Comparison of ENCODE assay signal across 9 mouse cellular contexts in genomic region chr2:92423156-92423555, GRCm38 (mm10). TPM values are rescaled to one million over a fixed set of nuclear protein-coding genes. Genes with fewer than 3 reads are reported as not detected.
DNase-seq lines count a peak whose midpoint lies in the region; ATAC-seq and TF ChIP-seq lines count a peak whose summit lies in the region.
"Had no signal": no experiment of that assay in that cellular context is flagged by ENCODE, and none has a peak within 500 bp of the region (broad histone marks: within the 10 kb centered on the region; RNA-seq: fewer than 3 reads in every experiment).

No protein-coding gene starts in this region.

- no peak overlapping the region for H3K4me2 ChIP-seq in heart, embryonic 16.5 days (ENCODE audit: low read depth, low read length)
- no peak overlapping the region for H3K4me2 ChIP-seq in midbrain, embryonic 11.5 days
- H3K4me2 ChIP-seq in forebrain, postnatal 0 days (ENCODE audit: low read depth), result no peak overlapping the region
- H3K4me2 ChIP-seq: intestine, embryonic 15.5 days; liver, embryonic 12.5 days had no signal

- no peak overlapping the region for H3K4me3 ChIP-seq in heart, embryonic 16.5 days (ENCODE audit: low read length)
- no peak overlapping the region for H3K4me3 ChIP-seq in midbrain, embryonic 10.5 days
- H3K4me3 ChIP-seq in midbrain, embryonic 11.5 days (ENCODE audit: low read depth, low read length), result no peak overlapping the region
- no peak overlapping the region for H3K4me3 ChIP-seq in forebrain, postnatal 0 days (ENCODE audit: low read depth, low read length)
- no peak overlapping the region for H3K4me3 ChIP-seq in small intestine, adult 2 months (ENCODE audit: low read depth, low read length)
- H3K4me3 ChIP-seq: intestine, embryonic 15.5 days; liver, embryonic 12.5 days had no signal

- WGBS in heart, embryonic 16.5 days, result 83% methylated on average over 9 of the region's 9 CpGs
- WGBS in midbrain, embryonic 10.5 days, result 90% methylated on average over 9 of the region's 9 CpGs
- 91% methylated on average over 9 of the region's 9 CpGs for WGBS in midbrain, embryonic 11.5 days
- WGBS in forebrain, postnatal 0 days, result 88% methylated on average over 9 of the region's 9 CpGs
- WGBS in small intestine, adult 2 months, result 94% methylated on average over 9 of the region's 9 CpGs

- H3K36me3 ChIP-seq in heart, embryonic 16.5 days (ENCODE audit: control insufficient read depth, insufficient read depth), result peaks cover 38% of the 10 kb centered on the region
- peaks cover 81% of the 10 kb centered on the region for H3K36me3 ChIP-seq in midbrain, embryonic 10.5 days
- H3K36me3 ChIP-seq in midbrain, embryonic 11.5 days (ENCODE audit: control insufficient read depth, insufficient read depth, low read length), result peaks cover 4% of the 10 kb centered on the region; the same call in 1 of the 2 replicates
- H3K36me3 ChIP-seq in forebrain, postnatal 0 days (ENCODE audit: insufficient read depth), result peaks cover 66% of the 10 kb centered on the region
- peaks cover 42% of the 10 kb centered on the region for H3K36me3 ChIP-seq in small intestine, adult 2 months (ENCODE audit: control insufficient read depth, insufficient read depth, low read length)

- H3K9me3 ChIP-seq in heart, embryonic 16.5 days (replicated peaks; ENCODE audit: control insufficient read depth, low read length), result no peaks in the 10 kb centered on the region
- no peaks in the 10 kb centered on the region for H3K9me3 ChIP-seq in midbrain, embryonic 10.5 days (replicated peaks)
- no peaks in the 10 kb centered on the region for H3K9me3 ChIP-seq in midbrain, embryonic 11.5 days (ENCODE audit: control insufficient read depth, low read length)
- no peaks in the 10 kb centered on the region for H3K9me3 ChIP-seq in forebrain, postnatal 0 days (ENCODE audit: low read length)
- H3K9me3 ChIP-seq: intestine, embryonic 15.5 days; liver, embryonic 12.5 days had no signal

- no peaks in the 10 kb centered on the region for H3K27me3 ChIP-seq in heart, embryonic 16.5 days (ENCODE audit: control insufficient read depth, insufficient read depth, low read length)
- no peaks in the 10 kb centered on the region for H3K27me3 ChIP-seq in midbrain, embryonic 10.5 days (ENCODE audit: low read depth, poor library complexity, severe bottlenecking)
- no peaks in the 10 kb centered on the region for H3K27me3 ChIP-seq in midbrain, embryonic 11.5 days (ENCODE audit: control insufficient read depth, insufficient read depth, low read length)
- H3K27me3 ChIP-seq in forebrain, postnatal 0 days (ENCODE audit: insufficient read depth, low read length), result no peaks in the 10 kb centered on the region
- H3K27me3 ChIP-seq in small intestine, adult 2 months (ENCODE audit: control insufficient read depth, insufficient read depth, low read length), result no peaks in the 10 kb centered on the region
- H3K27me3 ChIP-seq: intestine, embryonic 15.5 days; liver, embryonic 12.5 days had no signal

- H3K4me1 ChIP-seq in heart, embryonic 16.5 days (ENCODE audit: control insufficient read depth, insufficient read depth, low read length), result peaks cover 49% of the 10 kb centered on the region
- H3K4me1 ChIP-seq in midbrain, embryonic 10.5 days, result peaks cover 57% of the 10 kb centered on the region
- H3K4me1 ChIP-seq in midbrain, embryonic 11.5 days (ENCODE audit: control insufficient read depth, insufficient read depth, low read length), result peaks cover 34% of the 10 kb centered on the region
- peaks cover 9% of the 10 kb centered on the region; the same call in 1 of the 2 replicates for H3K4me1 ChIP-seq in forebrain, postnatal 0 days (ENCODE audit: insufficient read depth)
- peaks cover 13% of the 10 kb centered on the region for H3K4me1 ChIP-seq in small intestine, adult 2 months (ENCODE audit: control insufficient read depth, insufficient read depth, insufficient read length, low read length)

- no peak for TF ChIP-seq POLR2A in small intestine, adult 2 months (IDR thresholded peaks at IDR 0.05; ENCODE audit: low read depth, low read length)

- ATAC-seq in heart, embryonic 16.5 days (replicated peaks; ENCODE audit: extremely low read depth, insufficient read depth, low FRiP score), result no peak
- no peak for ATAC-seq in midbrain, embryonic 11.5 days (ENCODE audit: low FRiP score)
- ATAC-seq in forebrain, postnatal 0 days, result no peak

- no peak for DNase-seq in heart, postnatal 4 days
- no peak for DNase-seq in midbrain, embryonic 10.5 days (ENCODE audit: low spot score)
- no peak for DNase-seq in midbrain, embryonic 11.5 days (ENCODE audit: low spot score, missing footprints)
- no peak for DNase-seq in forebrain, postnatal 0 days
- DNase-seq in thymus, postnatal 25 days, result no peak

- no peak for TF ChIP-seq CTCF in forebrain, postnatal 0 days (IDR thresholded peaks at IDR 0.05; ENCODE audit: low read depth)
- TF ChIP-seq CTCF in small intestine, adult 2 months (IDR thresholded peaks at IDR 0.05; ENCODE audit: extremely low read depth, insufficient read length, insufficient replicate concordance, low read depth, low read length), result no peak

- H3K9ac ChIP-seq in heart, embryonic 16.5 days (ENCODE audit: low read length), result peak overlapping the region; percentile 57
- H3K9ac ChIP-seq in midbrain, embryonic 11.5 days (ENCODE audit: low read length), result no peak overlapping the region
- H3K9ac ChIP-seq in forebrain, postnatal 0 days, result no peak overlapping the region
- H3K9ac ChIP-seq: intestine, embryonic 15.5 days; liver, embryonic 12.5 days had no signal

- H3K27ac ChIP-seq in heart, embryonic 16.5 days (ENCODE audit: low read length), result peak overlapping the region; percentile 91
- H3K27ac ChIP-seq in midbrain, embryonic 10.5 days (replicated peaks), result peak overlapping the region; percentile 92
- H3K27ac ChIP-seq in midbrain, embryonic 11.5 days (ENCODE audit: low read depth, low read length), result no peak overlapping the region; the same call in 1 of the 2 replicates
- peak overlapping the region; percentile 77; the same call in 1 of the 2 replicates for H3K27ac ChIP-seq in forebrain, postnatal 0 days (ENCODE audit: low read depth, low read length)
- H3K27ac ChIP-seq in small intestine, adult 2 months (ENCODE audit: insufficient read depth, low read depth, low read length), result peak overlapping the region; percentile 40; the same call in 1 of the 2 replicates
- H3K27ac ChIP-seq: intestine, embryonic 15.5 days; liver, embryonic 12.5 days had no signal

RNA-seq across cellular contexts. Expression of gene Cry2, which starts 10.7 kb away (rescaled TPM):
- 18.4 and 18.6 TPM in 2 replicates for polyA plus RNA-seq in heart, embryonic 16.5 days (2015; fragmentation: Nextera tagmentation; extraction: Ambion mirVana)
- 10 to 100 TPM; 28.5 TPM for total RNA-seq in heart, postnatal 4 days (2021)
- 32.8 and 36.2 TPM in 2 replicates for polyA plus RNA-seq in midbrain, embryonic 10.5 days (2016; fragmentation: Nextera tagmentation; extraction: Ambion mirVana)
- polyA plus RNA-seq in midbrain, embryonic 11.5 days (2014; fragmentation: Nextera tagmentation; extraction: Ambion mirVana), result 20.5 and 21.9 TPM in 2 replicates
- 26.5 and 36.7 TPM in 2 replicates for total RNA-seq in forebrain, postnatal 0 days (2014; rRNA removed)
- 28.5 and 43.2 TPM in 2 replicates for polyA plus RNA-seq in forebrain, postnatal 0 days (2015; fragmentation: Nextera tagmentation; extraction: Ambion mirVana)
- polyA plus RNA-seq in small intestine, adult 2 months (2012; rRNA removed), result 4.7 and 13.1 TPM in 2 replicates

RNA-seq across cellular contexts. Expression of gene Mapk8ip1, which starts 22.1 kb away (rescaled TPM):
- 5.7 TPM in 2 replicates for polyA plus RNA-seq in heart, embryonic 16.5 days (2015; fragmentation: Nextera tagmentation; extraction: Ambion mirVana)
- total RNA-seq in heart, postnatal 4 days (2021), result 1 to 10 TPM; 7.9 to 8.1 TPM
- 58.3 and 70.5 TPM in 2 replicates for polyA plus RNA-seq in midbrain, embryonic 10.5 days (2016; fragmentation: Nextera tagmentation; extraction: Ambion mirVana)
- 34.5 and 37.1 TPM in 2 replicates for polyA plus RNA-seq in midbrain, embryonic 11.5 days (2014; fragmentation: Nextera tagmentation; extraction: Ambion mirVana)
- 223 and 225 TPM in 2 replicates for total RNA-seq in forebrain, postnatal 0 days (2014; rRNA removed)
- polyA plus RNA-seq in forebrain, postnatal 0 days (2015; fragmentation: Nextera tagmentation; extraction: Ambion mirVana), result 129 and 150 TPM in 2 replicates
- 4.7 and 5.3 TPM in 2 replicates for polyA plus RNA-seq in small intestine, adult 2 months (2012; rRNA removed)

RNA-seq across cellular contexts. Expression of gene Slc35c1, which starts 37.2 kb away (rescaled TPM):
- polyA plus RNA-seq in heart, embryonic 16.5 days (2015; fragmentation: Nextera tagmentation; extraction: Ambion mirVana), result 9.9 and 12.9 TPM in 2 replicates
- 1 to 10 TPM; 5.8 to 7.5 TPM for total RNA-seq in heart, postnatal 4 days (2021)
- polyA plus RNA-seq in midbrain, embryonic 10.5 days (2016; fragmentation: Nextera tagmentation; extraction: Ambion mirVana), result 12.8 and 15.1 TPM in 2 replicates
- polyA plus RNA-seq in midbrain, embryonic 11.5 days (2014; fragmentation: Nextera tagmentation; extraction: Ambion mirVana), result 9.2 and 9.5 TPM in 2 replicates
- total RNA-seq in forebrain, postnatal 0 days (2014; rRNA removed), result 4.6 and 9.1 TPM in 2 replicates
- polyA plus RNA-seq in forebrain, postnatal 0 days (2015; fragmentation: Nextera tagmentation; extraction: Ambion mirVana), result 13.1 and 14.4 TPM in 2 replicates
- polyA plus RNA-seq in small intestine, adult 2 months (2012; rRNA removed), result 124 and 160 TPM in 2 replicates

RNA-seq across cellular contexts. Expression of gene 1700029I15Rik, which starts 40.8 kb away (rescaled TPM):
- polyA plus RNA-seq in heart, embryonic 16.5 days (2015; fragmentation: Nextera tagmentation; extraction: Ambion mirVana), result 1.8 and 2.6 TPM in 2 replicates
- total RNA-seq in heart, postnatal 4 days (2021), result 1 to 10 TPM; 1.2 to 1.7 TPM
- polyA plus RNA-seq in midbrain, embryonic 10.5 days (2016; fragmentation: Nextera tagmentation; extraction: Ambion mirVana), result 4.1 and 5.2 TPM in 2 replicates
- polyA plus RNA-seq in midbrain, embryonic 11.5 days (2014; fragmentation: Nextera tagmentation; extraction: Ambion mirVana), result 1.5 and 2.0 TPM in 2 replicates
- total RNA-seq in forebrain, postnatal 0 days (2014; rRNA removed), result 2.3 and 2.6 TPM in 2 replicates
- polyA plus RNA-seq in forebrain, postnatal 0 days (2015; fragmentation: Nextera tagmentation; extraction: Ambion mirVana), result 2.4 and 3.1 TPM in 2 replicates
- 3.5 and 7.4 TPM in 2 replicates for polyA plus RNA-seq in small intestine, adult 2 months (2012; rRNA removed)

RNA-seq across cellular contexts. Expression of gene Large2, which starts 48.5 kb away (rescaled TPM):
- polyA plus RNA-seq in heart, embryonic 16.5 days (2015; fragmentation: Nextera tagmentation; extraction: Ambion mirVana), result 1.7 and 2.0 TPM in 2 replicates
- under 1 TPM; 0.29 to 0.70 TPM for total RNA-seq in heart, postnatal 4 days (2021)
- polyA plus RNA-seq in midbrain, embryonic 10.5 days (2016; fragmentation: Nextera tagmentation; extraction: Ambion mirVana), result 16.2 and 25.6 TPM in 2 replicates
- 8.9 and 10.6 TPM in 2 replicates for polyA plus RNA-seq in midbrain, embryonic 11.5 days (2014; fragmentation: Nextera tagmentation; extraction: Ambion mirVana)
- 0.10 and 1.8 TPM in 2 replicates for total RNA-seq in forebrain, postnatal 0 days (2014; rRNA removed)
- polyA plus RNA-seq in forebrain, postnatal 0 days (2015; fragmentation: Nextera tagmentation; extraction: Ambion mirVana), result 1.1 and 1.5 TPM in 2 replicates
- 12.3 and 15.6 TPM in 2 replicates for polyA plus RNA-seq in small intestine, adult 2 months (2012; rRNA removed)
